Mouse (Mus musculus) c-Kit-positive CD71-negative TER-119-negative erythroid progenitor cells, embryonic 14.5 days (primary cell): ENCODE measurements at regions not wholly inside any gene's neighbourhood (a gene's known extent, or its start where the extent isn't known, plus 50 kb on each side); places are given as distances from the start of the nearest gene placed in this dataset.
"Not testable (repeated sequence)": the region's sequence is repeated elsewhere in the genome, so short reads cannot be mapped to it uniquely, and the experiment has no call there.

ENCODE experiments used
- DNase-seq: peaks from one replicate; pipeline ENCODE4 v3.0.0-alpha.2; 2013; ENCODE audit warnings: low read depth

GRCm38 (mm10) chr1:165017793-165018192 is 82.5 kb upstream of the Xcl1 start:
- no peak for DNase-seq

- no peak for DNase-seq
Observed at GRCm38 (mm10) chr1:165014328-165014727, 79.0 kb upstream of the Xcl1 start.

- no peak for DNase-seq
Observed at GRCm38 (mm10) chr1:165013428-165013827, 78.1 kb upstream of the Xcl1 start.

GRCm38 (mm10) chr1:165012376-165012775 is 77.0 kb upstream of the Xcl1 start:
- DNase-seq: no peak

- DNase-seq: no peak
Observed at GRCm38 (mm10) chr1:164999515-164999914, 64.2 kb upstream of the Xcl1 start.

GRCm38 (mm10) chr1:164998621-164999020 is 63.3 kb upstream of the Xcl1 start:
- no peak for DNase-seq

- no peak for DNase-seq
Observed at GRCm38 (mm10) chr1:164997660-164998059, 62.3 kb upstream of the Xcl1 start.

GRCm38 (mm10) chr1:164994247-164994660 is 58.9 kb upstream of the Xcl1 start:
- DNase-seq: no peak

- DNase-seq: not testable (repeated sequence)
Observed at GRCm38 (mm10) chr1:164993175-164993875, 58.0 kb upstream of the Xcl1 start.

GRCm38 (mm10) chr1:164988982-164989381 is 53.7 kb upstream of the Xcl1 start:
- no peak for DNase-seq

- DNase-seq: no peak
Observed at GRCm38 (mm10) chr1:164988191-164988590, 52.9 kb upstream of the Xcl1 start.

GRCm38 (mm10) chr1:164985521-164985920 is 50.2 kb upstream of the Xcl1 start:
- DNase-seq: not testable (repeated sequence)
